Mouse (Mus musculus) cerebellum, postnatal 25 days (tissue): Measurements from ENCODE around the gene 1700012A03Rik.
A peak's percentile ranks its signal among the peaks of the same experiment; 100 is the strongest.

Experiments
- DNase-seq, 2 experiments: peaks; one replicate each; pipeline ENCODE4 v3.0.0; 2021; ENCODE audit warnings: mixed read lengths in 2 of 2

1700012A03Rik gene

DNA sequence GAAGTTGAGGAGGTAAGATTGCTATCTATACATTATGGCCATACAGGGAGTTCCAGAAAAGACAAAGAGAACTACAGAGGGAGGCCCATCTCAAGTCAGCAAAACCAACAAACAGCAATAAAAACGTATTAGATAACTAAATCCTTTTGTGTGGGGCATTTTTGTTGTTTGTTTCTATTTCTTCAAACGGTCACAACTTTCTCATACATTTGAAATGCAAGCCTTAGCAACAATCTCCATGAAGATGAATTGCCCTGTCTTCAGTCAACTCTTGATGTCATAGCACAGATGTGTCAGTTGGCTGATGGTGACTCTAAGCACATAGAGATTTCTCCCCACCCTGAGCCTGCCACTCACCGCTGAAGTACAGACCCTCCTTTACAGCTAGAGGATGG lies at the start of gene 1700012A03Rik:
Gene 1700012A03Rik, plus strand, starts transcription at position 296 of the 395 bp plus-strand sequence.
- no peak for DNase-seq

DNA sequence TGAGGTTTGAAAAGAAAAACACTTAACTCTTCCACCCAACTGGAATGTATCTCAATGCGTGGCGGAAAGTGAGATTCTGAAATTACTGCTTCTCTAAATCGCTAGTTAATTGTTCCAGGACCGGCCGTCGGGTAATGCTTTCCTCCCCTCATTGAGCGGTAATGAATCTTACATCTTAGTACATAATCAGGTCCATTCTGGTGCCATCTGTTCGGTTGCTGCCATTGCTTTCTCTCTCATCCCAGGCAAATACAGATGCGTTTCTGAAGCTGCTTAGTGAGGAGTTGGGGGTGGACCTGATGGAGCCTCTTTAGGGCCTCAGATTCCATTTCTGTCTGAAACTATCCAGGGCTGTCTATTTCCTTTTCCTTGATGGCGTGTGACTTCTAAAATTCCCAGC lies 45.8 kb upstream of the 1700012A03Rik start:
- DNase-seq: no peak

DNA sequence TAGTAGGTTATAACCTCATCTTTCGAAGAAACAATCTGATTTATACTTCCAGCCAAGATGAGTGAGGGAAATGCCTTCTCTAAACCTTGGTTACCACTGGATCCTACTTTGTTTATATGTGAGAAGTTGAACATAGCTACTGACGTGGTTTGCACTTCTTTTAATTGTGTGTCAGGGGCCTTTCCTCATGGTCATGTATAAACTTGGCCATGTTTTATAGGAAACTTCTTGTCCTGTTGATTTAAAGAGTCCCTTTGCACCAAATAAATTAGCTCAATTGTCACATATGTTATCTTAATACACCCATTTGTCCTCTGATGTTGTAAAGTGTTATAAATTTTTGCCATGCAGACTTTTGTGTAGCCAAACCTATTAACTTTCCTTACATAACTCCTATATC lies 44.1 kb upstream of the 1700012A03Rik start:
- DNase-seq: no peak

DNA sequence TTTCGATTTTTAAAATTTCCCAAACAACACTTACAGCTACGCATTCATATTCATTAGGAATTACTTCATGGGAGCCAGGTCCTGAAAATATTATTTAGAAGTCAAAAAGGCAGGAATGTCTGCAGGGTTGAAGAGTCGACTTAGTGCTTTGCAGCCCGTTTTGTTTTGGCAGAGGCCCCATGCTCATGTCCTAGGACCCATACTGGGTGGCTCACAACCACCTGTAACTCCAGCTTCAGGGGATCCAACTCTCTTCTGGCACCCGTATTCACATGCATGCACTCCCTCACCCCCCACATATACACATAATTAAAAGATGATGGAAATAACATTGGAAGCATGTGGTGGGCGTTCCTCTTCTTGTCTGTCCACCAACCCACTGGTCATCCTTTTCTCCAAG lies 43.7 kb upstream of the 1700012A03Rik start:
- no peak for DNase-seq

DNA sequence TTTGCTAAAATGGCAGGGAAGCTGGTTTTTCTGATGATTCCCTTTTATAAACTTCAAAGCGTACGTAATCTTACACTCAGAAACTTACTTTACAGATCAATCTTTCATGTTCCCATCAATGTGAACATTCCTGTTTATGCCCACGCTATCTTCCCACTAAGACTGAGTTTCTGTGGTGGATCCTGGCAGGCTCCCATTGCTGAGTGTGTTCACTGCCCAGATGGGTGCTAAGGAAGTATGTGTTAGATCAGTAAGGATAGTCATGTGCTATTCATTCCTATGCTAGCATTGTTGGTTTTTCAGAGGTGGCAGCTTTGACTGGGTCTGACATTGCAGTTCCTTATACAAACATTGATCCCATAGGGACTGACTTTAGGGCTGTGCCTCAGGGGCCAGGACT lies 42.7 kb upstream of the 1700012A03Rik start:
- DNase-seq: no peak

DNA sequence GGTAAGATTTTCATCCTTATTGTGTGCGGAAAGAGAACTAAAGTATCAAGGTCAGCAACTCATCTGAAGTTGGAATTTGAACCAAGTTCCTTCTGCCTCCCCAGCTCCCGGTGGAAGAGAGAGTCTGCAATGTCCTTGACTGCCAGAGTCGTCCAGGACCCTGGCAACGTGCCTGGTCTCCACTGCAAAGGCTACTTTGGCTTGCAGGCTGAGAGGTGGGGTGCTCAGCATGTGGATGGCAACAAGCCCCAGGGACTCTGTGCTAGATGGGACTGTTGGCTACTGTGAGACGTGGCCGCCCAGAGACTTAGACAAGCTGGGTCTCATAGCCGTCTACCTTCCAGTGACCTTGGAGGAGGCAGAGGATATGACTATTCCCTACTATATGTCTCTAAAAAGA lies 33.2 kb upstream of the 1700012A03Rik start:
- peak; percentile 52 to 74 for DNase-seq

DNA sequence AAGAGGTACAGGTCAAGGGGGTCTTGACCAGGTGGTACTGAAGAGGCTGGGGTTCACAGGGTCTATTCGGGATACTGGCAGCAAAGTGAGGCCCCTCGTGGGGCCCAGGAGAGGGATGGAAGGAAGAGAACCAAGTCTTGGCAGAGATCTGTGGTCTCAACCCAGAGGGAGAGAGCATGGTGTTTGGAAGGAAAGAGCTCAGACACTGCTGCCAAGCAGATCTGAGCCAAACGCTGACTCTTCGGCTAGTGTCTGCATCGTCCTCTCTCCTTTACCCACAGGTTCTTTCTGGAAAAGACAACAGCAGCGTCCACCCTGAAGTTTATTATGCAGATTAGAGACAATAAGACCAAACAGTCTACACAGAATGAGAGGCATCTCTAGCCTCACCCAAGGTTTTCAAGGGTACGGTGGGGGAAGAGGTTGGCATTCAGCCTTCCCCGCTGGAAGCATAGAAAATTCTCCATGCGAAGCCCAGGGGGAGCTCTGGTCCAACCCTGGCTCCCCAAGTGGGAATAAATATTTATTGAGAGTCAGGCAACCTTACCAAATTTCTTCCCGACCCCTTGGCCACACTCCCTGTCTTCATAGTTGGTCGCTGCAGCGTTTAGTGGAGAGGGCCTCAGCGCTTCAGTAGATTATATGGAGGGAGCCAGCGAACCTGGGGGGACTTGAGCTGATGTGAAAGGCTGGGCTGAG lies 32.5 kb upstream of the 1700012A03Rik start:
- DNase-seq: peak; percentile 62 to 67

DNA sequence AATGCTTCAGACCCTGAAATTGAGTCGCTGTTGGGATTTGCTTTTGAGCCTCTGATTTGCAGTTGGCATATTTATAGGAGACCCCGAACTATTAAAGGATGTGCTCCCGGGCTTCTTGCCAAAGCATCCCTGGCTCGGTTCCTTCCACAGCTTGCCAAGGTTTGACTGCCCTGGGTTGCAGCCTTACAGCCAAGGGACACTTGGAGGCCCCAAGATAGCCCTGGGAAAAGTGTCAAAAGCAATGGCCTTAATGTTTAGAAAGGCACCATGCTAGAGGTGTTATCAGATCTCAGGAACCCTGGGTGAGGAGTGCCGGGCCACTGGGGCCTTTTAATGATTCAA lies 32.0 kb upstream of the 1700012A03Rik start:
- DNase-seq: peak; percentile 84 to 86

DNA sequence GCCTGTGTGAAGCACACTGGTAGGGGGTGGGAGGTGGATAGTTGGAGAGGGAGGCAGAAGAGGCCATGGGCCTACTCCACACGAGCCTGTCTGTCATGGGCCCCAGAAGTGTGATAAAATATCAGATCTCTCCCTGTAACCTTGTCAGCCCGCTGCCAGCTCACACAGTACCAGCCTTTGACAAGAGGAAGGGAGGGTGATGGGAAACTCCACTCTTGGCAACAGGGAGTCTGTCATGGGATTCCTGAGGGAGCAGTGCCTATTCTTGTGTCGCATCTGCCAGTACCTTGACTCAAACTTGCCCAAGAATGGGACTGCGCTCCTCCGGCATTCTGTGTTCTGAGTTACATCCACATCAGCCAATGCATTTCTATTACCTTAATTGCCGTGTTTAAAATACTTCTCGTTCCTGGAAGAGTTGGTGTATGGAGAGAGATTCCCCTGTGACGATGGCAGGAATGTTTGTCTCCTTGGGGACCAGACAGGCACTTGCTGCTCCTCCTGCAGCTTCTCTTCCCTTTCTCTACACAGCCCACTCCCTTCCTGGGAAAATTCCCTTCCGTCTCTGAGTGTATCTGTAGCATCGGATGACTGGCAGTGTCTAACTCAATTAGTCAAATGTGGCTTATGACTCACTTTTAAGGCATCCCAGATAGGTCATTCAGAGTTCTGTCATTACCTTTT lies 28.1 kb upstream of the 1700012A03Rik start:
- no peak for DNase-seq

DNA sequence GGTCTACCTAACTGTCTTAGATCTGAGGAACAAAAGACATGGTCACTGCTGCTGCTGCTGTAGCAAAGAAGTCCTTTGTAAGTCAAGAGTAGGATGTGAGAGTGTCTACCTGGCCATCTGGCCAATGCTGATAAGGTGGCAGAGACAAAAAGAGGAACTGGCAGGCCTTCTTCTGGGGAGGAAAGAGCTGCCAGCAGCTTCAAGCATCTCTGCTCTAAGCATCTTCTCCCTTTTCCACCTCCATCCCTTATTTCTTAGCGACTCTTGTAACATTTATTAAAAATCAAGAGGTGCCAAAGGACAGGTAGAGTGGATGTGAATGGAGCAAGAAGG lies 27.5 kb upstream of the 1700012A03Rik start:
- no peak for DNase-seq

DNA sequence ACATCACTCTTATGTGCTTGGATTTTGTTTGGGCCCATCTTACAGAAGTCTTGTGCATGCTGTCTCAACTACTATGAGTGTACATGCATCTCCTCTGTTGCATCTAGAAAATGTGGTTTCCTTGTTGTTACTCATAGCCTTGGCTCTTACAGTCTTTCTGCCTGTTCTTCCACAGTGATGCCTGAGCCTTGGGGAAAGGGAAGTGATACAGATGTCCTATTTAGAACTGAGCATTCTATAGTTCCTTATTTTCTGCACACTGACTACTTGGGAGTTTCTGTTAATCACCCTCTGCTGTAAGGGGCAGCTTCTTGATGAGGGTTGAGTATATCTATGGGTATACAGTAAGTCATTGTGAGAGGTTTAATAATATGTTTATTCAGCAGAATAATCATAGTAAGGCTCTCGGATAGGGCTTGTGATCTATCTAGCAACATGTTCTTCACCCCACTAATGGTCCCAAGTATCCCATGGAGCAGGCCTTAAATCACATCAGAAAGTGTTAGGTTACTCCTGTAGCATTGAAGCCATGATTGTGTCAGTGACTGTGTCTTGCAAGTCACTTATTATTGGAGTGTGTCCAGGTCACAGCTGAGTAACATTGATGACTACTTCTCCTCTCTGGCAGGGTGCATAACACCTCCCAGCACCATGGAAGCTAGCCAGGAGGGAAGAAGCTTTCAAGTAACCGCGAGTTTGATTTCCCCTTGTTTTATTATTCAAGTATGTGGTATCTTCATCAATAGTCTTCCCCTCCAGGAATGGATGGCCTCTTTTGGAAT lies 21.6 kb upstream of the 1700012A03Rik start:
- no peak for DNase-seq

DNA sequence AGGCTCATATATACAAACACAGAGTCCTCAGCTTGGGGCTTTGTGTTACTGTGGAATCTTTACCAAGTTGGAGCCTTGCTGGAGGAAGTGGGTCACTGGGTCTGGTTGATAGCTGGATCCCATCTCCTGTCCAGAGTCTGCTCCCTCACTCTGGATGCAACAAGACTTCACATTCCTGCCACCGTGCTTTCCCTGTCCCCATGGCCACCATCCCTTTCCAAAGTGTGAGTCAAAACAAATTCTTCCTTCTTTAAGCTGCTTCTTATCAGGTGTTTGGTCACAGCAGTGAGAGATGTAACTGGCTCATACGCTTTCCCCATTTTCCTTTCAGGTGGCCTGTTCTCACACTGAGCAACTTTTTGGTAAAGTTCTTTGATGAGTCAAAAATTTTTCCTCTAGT lies 15.8 kb upstream of the 1700012A03Rik start:
- no peak for DNase-seq

DNA sequence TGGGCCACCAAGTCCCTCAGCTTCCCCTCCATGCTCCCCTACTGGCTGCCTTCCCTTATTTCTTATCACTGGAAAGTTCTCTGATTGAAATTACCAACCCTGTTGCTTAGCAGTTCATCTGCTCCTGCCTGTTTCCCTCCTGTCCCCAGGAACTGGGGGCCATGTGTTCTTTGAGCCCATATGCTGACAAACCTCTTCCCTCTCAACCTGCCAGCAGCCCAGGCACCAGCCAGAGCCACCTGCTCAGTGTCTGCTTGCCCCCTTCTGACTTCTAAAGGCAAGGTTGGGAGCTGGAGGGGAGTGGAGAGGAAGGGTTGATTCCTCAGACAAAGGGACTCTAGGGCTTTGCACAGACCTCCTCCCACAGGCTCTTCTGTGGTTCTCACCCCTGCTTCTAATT lies 4.7 kb upstream of the 1700012A03Rik start:
- no peak for DNase-seq

DNA sequence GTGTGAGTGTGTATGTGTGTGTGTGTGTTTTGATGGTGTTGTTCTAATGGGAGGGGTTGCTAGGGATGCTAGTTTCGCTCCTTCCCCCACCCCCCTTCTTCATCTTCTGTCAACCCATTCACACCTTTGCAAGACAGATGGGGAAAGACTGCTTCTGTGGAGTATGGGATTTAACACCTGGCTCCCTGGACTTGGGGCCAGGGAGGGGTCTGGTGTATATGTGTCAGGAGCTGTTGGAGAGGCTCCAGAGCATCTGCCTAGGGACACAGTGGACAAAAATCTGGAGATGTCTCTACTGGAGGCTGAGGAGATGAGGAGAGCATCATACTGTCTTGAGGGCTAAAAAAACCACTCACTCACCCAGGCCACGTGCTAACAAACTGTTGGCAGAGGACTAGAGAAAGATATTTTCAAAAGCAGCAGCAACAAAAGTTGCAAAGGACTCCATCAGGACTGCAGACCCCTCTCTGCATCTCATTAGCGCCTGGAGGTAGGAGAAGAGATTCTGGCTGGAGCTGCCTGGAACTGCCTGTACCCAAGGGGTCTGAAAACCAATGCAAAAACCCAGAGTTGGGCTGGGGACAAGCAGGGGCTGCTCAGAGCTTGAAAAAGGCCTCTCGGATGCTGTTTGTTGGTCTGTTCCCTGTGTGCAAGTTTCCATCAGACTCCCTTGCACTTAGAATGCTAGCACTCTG lies 643 bp upstream of the 1700012A03Rik start:
- no peak for DNase-seq

DNA sequence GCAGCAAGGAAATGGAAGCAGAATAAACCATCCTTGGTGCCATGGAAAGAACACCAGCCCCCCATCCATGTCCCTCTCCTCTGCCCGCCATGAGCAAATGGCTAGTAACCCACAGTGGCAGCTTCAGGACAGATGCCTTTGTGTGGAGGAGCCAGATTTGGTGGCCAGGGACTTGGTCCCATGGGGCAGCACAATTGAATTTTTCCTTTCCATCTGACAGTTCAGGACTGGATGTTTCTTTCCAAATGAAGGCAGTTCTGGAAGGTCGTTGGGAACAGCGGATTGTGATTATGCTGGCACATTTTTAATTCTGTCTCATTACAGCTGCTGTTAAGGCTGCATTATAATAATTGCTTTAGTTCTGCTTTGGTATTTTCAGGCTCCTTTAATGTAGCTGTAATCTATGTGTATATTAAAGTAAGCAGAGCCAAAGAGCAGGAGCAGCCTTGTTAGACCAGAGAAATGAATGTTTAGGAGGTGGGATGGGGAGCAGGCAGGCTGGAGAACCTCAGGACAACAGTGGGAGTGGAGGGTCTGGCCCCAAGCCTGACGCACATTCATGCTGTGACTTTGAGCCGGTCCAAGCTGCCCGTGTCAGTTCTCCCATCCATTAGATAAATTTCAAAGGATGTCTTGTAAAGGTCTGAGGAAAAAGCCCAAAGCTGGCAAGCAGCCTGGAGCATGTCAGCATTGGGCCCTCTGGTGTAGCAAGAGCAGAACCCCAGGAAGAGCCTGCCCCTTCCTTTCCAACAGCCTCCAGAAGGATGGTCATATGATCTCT lies 2.3 kb downstream of the 1700012A03Rik start:
- DNase-seq: peak; percentile 20 to 40

DNA sequence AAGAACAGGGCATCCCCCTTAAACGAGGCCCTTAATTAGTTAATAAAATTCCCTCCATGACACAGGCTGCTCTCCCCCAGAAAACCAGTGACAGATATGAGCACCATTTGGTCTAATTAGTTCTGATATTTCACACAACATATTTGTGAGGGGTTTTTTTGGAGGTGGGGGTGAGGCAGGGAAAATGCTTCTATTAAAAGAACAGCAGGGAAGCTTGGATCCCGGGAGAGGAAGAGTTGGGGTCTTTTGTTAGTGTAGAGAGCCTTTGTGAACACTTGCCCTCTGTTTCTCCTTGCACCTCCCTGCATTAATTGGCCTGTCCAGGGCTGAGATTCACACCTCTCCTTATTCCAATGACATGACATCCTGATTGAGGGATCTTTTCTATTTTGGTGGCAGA lies 6.5 kb downstream of the 1700012A03Rik start:
- no peak for DNase-seq

DNA sequence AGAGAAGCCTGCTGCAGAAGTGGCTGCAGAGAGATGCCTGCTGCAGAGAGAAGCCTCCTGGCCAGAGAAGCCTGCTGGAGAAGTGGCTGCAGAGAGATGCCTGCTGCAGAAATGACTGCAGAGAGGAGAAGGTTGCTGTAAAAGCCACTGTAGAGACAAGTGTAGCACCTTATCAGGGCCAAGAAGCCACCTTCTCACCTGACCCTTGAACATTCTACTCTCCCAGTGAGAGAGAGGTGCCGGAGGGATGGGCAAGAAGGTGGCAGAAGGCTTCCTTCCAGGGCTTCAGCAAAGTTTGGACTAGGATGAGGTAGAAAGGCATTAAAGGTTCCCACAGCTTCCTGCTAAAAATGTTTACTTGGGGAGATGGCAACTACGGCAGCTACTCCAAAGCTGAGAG lies 8.5 kb downstream of the 1700012A03Rik start:
- DNase-seq: no peak

DNA sequence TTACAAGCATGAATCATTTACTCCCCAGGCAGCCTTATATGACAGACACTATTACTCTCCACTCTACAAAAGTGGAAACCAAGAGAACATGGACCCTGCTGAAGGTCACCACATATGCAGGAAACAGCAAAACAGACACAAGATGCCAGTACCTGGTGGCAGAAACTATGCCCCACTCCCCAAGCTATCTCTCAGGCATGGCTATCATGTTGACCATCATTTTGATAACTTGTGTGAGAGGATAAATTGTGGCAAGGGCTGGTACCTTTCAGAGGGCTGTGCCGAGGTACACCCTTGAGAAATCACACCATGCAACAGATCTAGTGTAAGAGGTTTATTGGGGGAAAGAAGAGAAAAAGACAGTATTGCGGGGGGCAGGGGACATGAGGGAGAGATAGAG lies 10.6 kb downstream of the 1700012A03Rik start:
- DNase-seq: no peak

DNA sequence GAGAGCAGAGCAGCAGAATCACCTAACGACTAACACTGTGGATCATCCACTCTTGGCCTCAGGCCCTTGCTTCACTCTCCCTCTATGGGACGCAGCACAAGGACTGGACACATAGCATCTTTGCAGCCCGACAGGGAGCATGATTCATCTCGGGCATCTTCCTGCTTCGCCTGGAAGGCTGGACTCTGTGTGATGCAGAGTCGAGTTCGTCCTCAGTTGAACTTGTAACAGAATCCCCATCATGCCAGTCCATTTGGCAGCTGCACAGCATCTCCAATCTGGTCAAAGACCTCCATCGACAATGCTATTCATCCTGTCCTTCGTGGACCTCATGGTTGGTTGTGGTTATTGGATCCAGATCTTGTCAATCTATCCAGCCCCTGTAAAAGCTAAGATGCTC lies 11.2 kb downstream of the 1700012A03Rik start:
- peak in 1 of 2 experiments; percentile 11 for DNase-seq

DNA sequence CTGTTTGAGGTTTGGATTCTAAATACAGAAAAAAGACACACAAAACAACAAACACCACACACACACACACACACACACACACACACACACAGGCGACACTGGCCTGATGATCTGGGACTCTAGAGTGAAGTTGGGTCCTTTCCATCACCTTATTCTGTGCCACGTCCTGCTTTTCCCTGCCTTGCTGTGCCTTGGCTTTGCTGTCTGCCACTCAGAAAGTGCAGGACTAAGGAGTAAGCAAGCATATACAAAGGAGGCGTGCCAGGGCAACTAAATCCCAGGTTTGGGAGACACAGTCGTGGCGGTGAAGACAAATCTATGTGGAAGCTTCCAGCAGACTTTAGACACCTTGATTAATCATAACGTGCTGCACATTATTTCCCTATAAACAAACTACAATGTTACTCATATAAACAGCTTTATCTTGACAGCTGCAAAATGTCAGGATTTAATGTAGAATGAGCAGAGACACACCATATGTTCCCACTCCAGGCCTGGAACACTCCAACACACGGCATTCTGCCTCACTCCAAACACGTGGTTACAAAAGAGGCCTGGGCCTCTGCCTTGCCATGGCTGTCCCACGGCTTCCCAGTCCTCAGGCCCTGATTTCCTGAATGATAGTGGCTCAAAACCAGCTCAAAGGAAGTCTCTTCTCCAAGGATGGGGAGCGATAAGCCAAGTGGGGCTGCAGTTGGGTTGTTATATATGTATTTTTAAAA lies 15.9 kb downstream of the 1700012A03Rik start:
- peak in 1 of 2 experiments; percentile 9 for DNase-seq

DNA sequence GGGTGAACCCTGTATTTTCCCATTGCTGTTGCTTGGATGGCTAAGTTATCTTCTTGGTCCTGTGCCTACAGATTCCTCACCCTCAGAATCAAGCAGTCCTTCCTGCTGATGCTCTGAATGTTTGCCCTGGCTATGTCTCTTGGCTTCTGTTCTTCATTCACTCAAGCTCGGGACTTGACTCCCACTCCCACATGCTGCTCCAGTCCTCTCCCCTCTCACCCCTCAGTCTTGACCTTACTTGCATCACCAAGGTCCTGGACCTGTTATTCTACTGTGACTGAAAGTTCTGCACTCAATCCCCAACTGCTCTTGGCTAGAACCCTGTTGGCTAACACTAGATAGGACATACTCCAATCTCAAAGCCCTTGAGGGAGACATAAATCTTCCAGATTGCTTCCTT lies 22.1 kb downstream of the 1700012A03Rik start:
- DNase-seq: no peak

DNA sequence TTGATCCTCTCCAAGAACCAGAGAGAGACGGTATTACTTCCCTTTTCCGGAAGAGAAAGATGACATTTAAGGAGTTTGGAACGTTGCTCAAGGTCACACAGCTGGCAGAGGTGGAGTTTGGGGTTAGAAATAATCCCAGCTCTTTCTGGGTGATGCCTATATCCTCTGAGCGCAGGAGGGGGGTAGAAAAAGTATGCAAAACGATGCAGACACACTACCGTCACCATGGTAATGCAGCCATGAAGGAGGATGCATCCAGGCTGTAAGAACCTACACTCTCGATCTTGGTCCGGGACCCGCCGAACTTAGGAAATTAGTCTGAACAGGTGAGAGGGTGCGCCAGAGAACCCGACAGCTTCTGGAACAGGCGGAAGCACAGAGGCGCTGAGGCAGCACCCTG lies 43.3 kb downstream of the 1700012A03Rik start:
- DNase-seq: no peak
